Comparison of ENCODE assay signal across 17 mouse cellular contexts in genomic region chr3:146189933-146190332, GRCm38 (mm10). TPM values are rescaled to one million over a fixed set of nuclear protein-coding genes. Genes with fewer than 3 reads are reported as not detected.
DNase-seq lines count a peak whose midpoint lies in the region; ATAC-seq and TF ChIP-seq lines count a peak whose summit lies in the region.
"Had no signal": no experiment of that assay in that cellular context is flagged by ENCODE, and none has a peak within 500 bp of the region (broad histone marks: within the 10 kb centered on the region; RNA-seq: fewer than 3 reads in every experiment).

No protein-coding gene starts in this region.

- no peaks in the 10 kb centered on the region for H3K9me3 ChIP-seq in heart, postnatal 0 days (replicated peaks; ENCODE audit: control insufficient read depth, low read length)
- H3K9me3 ChIP-seq in lung, embryonic 14.5 days (ENCODE audit: low read depth, low read length) = no peaks in the 10 kb centered on the region
- no peaks in the 10 kb centered on the region for H3K9me3 ChIP-seq in MEL (replicated peaks; ENCODE audit: insufficient read depth, low read length)
- H3K9me3 ChIP-seq: limb, embryonic 10.5 days; lung, embryonic 15.5 days; midbrain, embryonic 12.5 days had no signal

- H3K4me2 ChIP-seq in heart, postnatal 0 days (ENCODE audit: low read depth, low read length) = no peak overlapping the region
- no peak overlapping the region for H3K4me2 ChIP-seq in lung, embryonic 14.5 days
- H3K4me2 ChIP-seq: lung, embryonic 15.5 days; midbrain, embryonic 12.5 days had no signal

- no peaks in the 10 kb centered on the region for H3K27me3 ChIP-seq in heart, postnatal 0 days (ENCODE audit: control insufficient read depth, insufficient read depth, low read length)
- H3K27me3 ChIP-seq in lung, embryonic 14.5 days (ENCODE audit: insufficient read depth, low read length) = no peaks in the 10 kb centered on the region
- peaks cover 0 to 4% of the 10 kb centered on the region in 2 experiments; a peak in 2 of 4 replicates for H3K27me3 ChIP-seq in MEL (ENCODE audit: control insufficient read depth in 1 of 2, insufficient read depth in 2 of 2, low read length in 2 of 2)
- H3K27me3 ChIP-seq: lung, embryonic 15.5 days had no signal

- H3K4me3 ChIP-seq in heart, postnatal 0 days (ENCODE audit: low read depth, low read length) = no peak overlapping the region
- H3K4me3 ChIP-seq in lung, embryonic 14.5 days (ENCODE audit: low read depth, low read length) = no peak overlapping the region
- no peak overlapping the region for H3K4me3 ChIP-seq in MEL (ENCODE audit: control insufficient read depth in 1 of 2, insufficient read depth in 1 of 2, low read depth in 2 of 2, low read length in 2 of 2)
- H3K4me3 ChIP-seq: limb, embryonic 10.5 days; lung, embryonic 15.5 days; midbrain, embryonic 12.5 days had no signal

- DNase-seq in heart, postnatal 0 days (ENCODE audit: low spot score) = no peak
- no peak for DNase-seq in heart, postnatal 25 days (ENCODE audit: low spot score)
- DNase-seq in lung, embryonic 14.5 days = no peak
- no peak for DNase-seq in lung, postnatal 25 days (ENCODE audit: low spot score)
- DNase-seq in MEL (ENCODE audit: low read depth, low spot score) = peak; percentile 14
- DNase-seq in left cerebral cortex, postnatal 4 days = no peak
- DNase-seq in B cell, adult 2 months = no peak
- DNase-seq: cerebellum, adult 11-12 months; heart, postnatal 14 days; spleen, adult 18-20 months had no signal

- 0 out of 2 replicates have a peak, but pooled peaks have one; percentile 9 for TF ChIP-seq CTCF in heart, postnatal 0 days (IDR thresholded peaks at IDR 0.05; ENCODE audit: low read depth)
- peak; percentile 41; the same call in 1 of the 2 replicates for TF ChIP-seq CTCF in lung, embryonic 14.5 days (IDR thresholded peaks at IDR 0.05; ENCODE audit: low read depth)
- peak in 2 of 3 experiments; percentile 43; a peak in 5 of 6 replicates for TF ChIP-seq CTCF in MEL (IDR thresholded peaks at IDR 0.05 in 2 of 3, conservative IDR thresholded peaks at IDR 0.05 in 1 of 3; ENCODE audit: control insufficient read depth in 1 of 3, insufficient read depth in 1 of 3, low read depth in 2 of 3, low read length in 3 of 3, poor library complexity in 1 of 3, severe bottlenecking in 1 of 3)

- no peak for TF ChIP-seq EP300 in heart, postnatal 0 days (IDR thresholded peaks at IDR 0.05; ENCODE audit: low read depth)
- no peak for TF ChIP-seq EP300 in MEL (IDR thresholded peaks at IDR 0.05; ENCODE audit: low read depth in 1 of 2, low read length in 2 of 2)

- peaks cover 6% of the 10 kb centered on the region; the same call in 1 of the 2 replicates for H3K4me1 ChIP-seq in heart, postnatal 0 days (ENCODE audit: control insufficient read depth, insufficient read depth)
- no peaks in the 10 kb centered on the region for H3K4me1 ChIP-seq in lung, embryonic 14.5 days (ENCODE audit: insufficient read depth)
- no peaks in the 10 kb centered on the region for H3K4me1 ChIP-seq in MEL (ENCODE audit: control insufficient read depth in 1 of 2, insufficient read depth in 2 of 2, low read length in 2 of 2)
- H3K4me1 ChIP-seq: lung, embryonic 15.5 days had no signal

- 73% methylated on average over 10 of the region's 10 CpGs for WGBS in heart, postnatal 0 days
- WGBS in lung, embryonic 14.5 days = 58% methylated on average over 10 of the region's 10 CpGs

- no peak for ATAC-seq in heart, postnatal 0 days (ENCODE audit: insufficient read depth, low read depth)
- ATAC-seq in lung, embryonic 14.5 days (ENCODE audit: insufficient read depth) = no peak
- peak; percentile 58 for ATAC-seq in megakaryocyte progenitor cell, adult 5-6 weeks (replicated peaks; ENCODE audit: poor library complexity)

- no peak overlapping the region for H3K27ac ChIP-seq in heart, postnatal 0 days (ENCODE audit: low read depth)
- H3K27ac ChIP-seq in lung, embryonic 14.5 days (ENCODE audit: low read depth) = no peak overlapping the region
- H3K27ac ChIP-seq in MEL (ENCODE audit: control insufficient read depth, low read depth, low read length) = no peak overlapping the region
- H3K27ac ChIP-seq: limb, embryonic 10.5 days; lung, embryonic 15.5 days; midbrain, embryonic 12.5 days had no signal

- intact Hi-C loops in heart, postnatal 25 days (cut with DNase I) = loop anchor here (5.0 to 10.0 kb wide), 3 partner anchors 137 to 757 kb away; no protein-coding TSS in a partner anchor
- intact Hi-C loops in left cerebral cortex, postnatal 4 days (cut with DNase I) = loop anchor here (5.0 to 10.0 kb wide), 5 partner anchors 132 to 755 kb away; no protein-coding TSS in a partner anchor

- H3K79me2 ChIP-seq in MEL (ENCODE audit: control insufficient read depth, insufficient read depth, low read length, poor library complexity) = no peaks in the 10 kb centered on the region

- H3K9ac ChIP-seq in heart, postnatal 0 days (replicated peaks; ENCODE audit: low read depth, low read length) = no peak overlapping the region
- H3K9ac ChIP-seq in lung, embryonic 14.5 days = no peak overlapping the region
- no peak overlapping the region for H3K9ac ChIP-seq in MEL (ENCODE audit: control insufficient read depth, low read depth, low read length, poor library complexity, severe bottlenecking)
- H3K9ac ChIP-seq: lung, embryonic 15.5 days; midbrain, embryonic 12.5 days had no signal

- no peak for TF ChIP-seq RAD21 in MEL (IDR thresholded peaks at IDR 0.05; ENCODE audit: low read depth, low read length)

- H3K36me3 ChIP-seq in heart, postnatal 0 days (replicated peaks; ENCODE audit: control insufficient read depth, insufficient read depth, low read length) = no peaks in the 10 kb centered on the region
- H3K36me3 ChIP-seq in lung, embryonic 14.5 days (ENCODE audit: insufficient read depth) = no peaks in the 10 kb centered on the region
- no peaks in the 10 kb centered on the region for H3K36me3 ChIP-seq in MEL (ENCODE audit: control insufficient read depth in 1 of 2, insufficient read depth in 2 of 2, low read length in 2 of 2)
- H3K36me3 ChIP-seq: limb, embryonic 10.5 days; lung, embryonic 15.5 days; midbrain, embryonic 12.5 days had no signal

- no peak for TF ChIP-seq POLR2A in MEL (IDR thresholded peaks at IDR 0.05; ENCODE audit: control insufficient read depth in 1 of 2, insufficient read depth in 1 of 2, low read depth in 1 of 2, low read length in 2 of 2, poor library complexity in 1 of 2)

TF ChIP-seq in MEL, 35 proteins besides CTCF, POLR2A, EP300 and RAD21:
- TF ChIP-seq USF2 (IDR thresholded peaks at IDR 0.05; ENCODE audit: borderline replicate concordance in 1 of 2, insufficient read depth in 1 of 2, low read depth in 1 of 2, low read length in 2 of 2) (no peak), ZMIZ1 (IDR thresholded peaks at IDR 0.05; ENCODE audit: low read depth, low read length) (no peak), BHLHE40 (IDR thresholded peaks at IDR 0.05; ENCODE audit: borderline replicate concordance, low read depth, low read length) (no peak), NELFE (IDR thresholded peaks at IDR 0.05; ENCODE audit: low read depth, low read length) (no peak), GABPA (IDR thresholded peaks at IDR 0.05; ENCODE audit: low read depth, low read length) (no peak), MAX (IDR thresholded peaks at IDR 0.05; ENCODE audit: low read length) (no peak), ZNF384 (IDR thresholded peaks at IDR 0.05; ENCODE audit: low read depth, low read length) (no peak), ETS1 (IDR thresholded peaks at IDR 0.05; ENCODE audit: low read depth, low read length) (no peak), MEF2A (IDR thresholded peaks at IDR 0.05; ENCODE audit: extremely low read depth, insufficient replicate concordance, low read depth, low read length, poor library complexity, severe bottlenecking) (no peak), SIN3A (IDR thresholded peaks at IDR 0.05; ENCODE audit: low read length) (no peak), CHD1 (IDR thresholded peaks at IDR 0.05; ENCODE audit: low read depth, low read length) (no peak), ZC3H11A (IDR thresholded peaks at IDR 0.05; ENCODE audit: low read depth, low read length) (no peak), CHD2 (IDR thresholded peaks at IDR 0.05; ENCODE audit: low read length) (no peak), MYB (IDR thresholded peaks at IDR 0.05; ENCODE audit: low read depth, low read length) (no peak), GATA1 (IDR thresholded peaks at IDR 0.05; ENCODE audit: low read depth, low read length) (no peak), POLR2AphosphoS5 (IDR thresholded peaks at IDR 0.05; ENCODE audit: borderline replicate concordance, low read depth, low read length) (no peak), ZKSCAN1 (IDR thresholded peaks at IDR 0.05; ENCODE audit: low read depth, low read length) (no peak)

RNA-seq across cellular contexts. Expression of gene Lpar3, which starts 30.8 kb away (rescaled TPM):
- 38.9 and 54.8 TPM in 2 replicates for total RNA-seq in heart, postnatal 0 days (2014; rRNA removed; ENCODE audit: low replicate concordance)
- 34.3 and 34.4 TPM in 2 replicates for polyA plus RNA-seq in heart, postnatal 0 days (2015; fragmentation: Nextera tagmentation; extraction: Ambion mirVana)
- total RNA-seq in heart, postnatal 25 days (2021) = under 1 TPM; 0.36 to 0.65 TPM
- 1.8 and 1.9 TPM in 2 replicates for polyA plus RNA-seq in lung, embryonic 14.5 days (2014; fragmentation: Nextera tagmentation; extraction: Ambion mirVana)
- total RNA-seq in MEL (2012; rRNA removed) = not detected in 2 replicates
- not detected for polyA plus RNA-seq in MEL (2012; ENCODE audit: insufficient read depth in 1 of 2, insufficient read length in 2 of 2, low read depth in 1 of 2, low replicate concordance in 2 of 2, missing spikeins in 1 of 2)
- total RNA-seq in megakaryocyte progenitor cell, adult 5-6 weeks (2015) = not detected in 2 replicates
- total RNA-seq in megakaryocyte progenitor cell, adult 5-6 weeks (2017) = not detected in 2 replicates
- under 1 TPM; 0.50 to 0.70 TPM for total RNA-seq in left cerebral cortex, postnatal 4 days (2021)

RNA-seq across cellular contexts. Expression of gene Mcoln2, which starts 40.3 kb away (rescaled TPM):
- total RNA-seq in heart, postnatal 0 days (2014; rRNA removed; ENCODE audit: low replicate concordance) = not detected in 2 replicates
- 0.14 and 0.21 TPM in 2 replicates for polyA plus RNA-seq in heart, postnatal 0 days (2015; fragmentation: Nextera tagmentation; extraction: Ambion mirVana)
- total RNA-seq in heart, postnatal 25 days (2021) = under 1 TPM in 1 of 2 experiments, not detected in 1; 0.42 TPM
- polyA plus RNA-seq in lung, embryonic 14.5 days (2014; fragmentation: Nextera tagmentation; extraction: Ambion mirVana) = 0.32 and 0.33 TPM in 2 replicates
- total RNA-seq in MEL (2012; rRNA removed) = 0.42 and 0.65 TPM in 2 replicates
- polyA plus RNA-seq in MEL (2012; ENCODE audit: insufficient read depth in 1 of 2, insufficient read length in 2 of 2, low read depth in 1 of 2, low replicate concordance in 2 of 2, missing spikeins in 1 of 2) = under 1 TPM in 1 of 2 experiments, not detected in 1; 0.10 TPM
- total RNA-seq in megakaryocyte progenitor cell, adult 5-6 weeks (2015) = 0.32 and 2.0 TPM in 2 replicates
- total RNA-seq in megakaryocyte progenitor cell, adult 5-6 weeks (2017) = 2.1 and 4.0 TPM in 2 replicates
- not detected for total RNA-seq in left cerebral cortex, postnatal 4 days (2021)
- total RNA-seq: adrenal gland, postnatal 36 days; layer of hippocampus, adult 18-20 months had no signal
- polyA plus RNA-seq: frontal cortex, adult 2 months had no signal

Comparison
In these comparisons a context has a peak if more than half of its experiments do, and no peak if none do; other contexts are left out.
1. RNA of gene Lpar3, which starts 30.8 kb away (total RNA-seq): 38.9 to 54.8 TPM in heart, postnatal 0 days; 0.50 to 0.70 TPM in left cerebral cortex, postnatal 4 days, 0.36 to 0.65 TPM in heart, postnatal 25 days, not detected in MEL and not detected in megakaryocyte progenitor cell, adult 5-6 weeks; every median in the first group is over 10 times any median in the second.
2. Peak in every context shown above with its lines, with median percentiles within 50 percentile points of each other: CTCF ChIP-seq.